Mouse (Mus musculus): Measurements from ENCODE around the gene Hif3a.

Hif3a gene

GRCm38 (mm10) chr7:17024814-17025504, 37.3 kb downstream of the Hif3a start:
- DNase-seq (ENCODE audit: low read depth, low spot score), result no peak

GRCm38 (mm10) chr7:17024141-17024540, 38.1 kb downstream of the Hif3a start:
- no peak for DNase-seq (ENCODE audit: low read depth, low spot score)

GRCm38 (mm10) chr7:17023701-17024100, 38.5 kb downstream of the Hif3a start:
- no peak for DNase-seq (ENCODE audit: low read depth, low spot score)

- no peak for DNase-seq (ENCODE audit: low read depth, low spot score)
Measured at GRCm38 (mm10) chr7:17022176-17022575, 40.1 kb downstream of the Hif3a start.

- DNase-seq (ENCODE audit: low read depth, low spot score), result no peak
Measured at GRCm38 (mm10) chr7:17019426-17020166, 42.6 kb downstream of the Hif3a start.

- DNase-seq (ENCODE audit: low read depth, low spot score), result no peak
Measured at GRCm38 (mm10) chr7:17017921-17018320, 44.3 kb downstream of the Hif3a start.

GRCm38 (mm10) chr7:17017036-17017435, 45.2 kb downstream of the Hif3a start:
- DNase-seq (ENCODE audit: low read depth, low spot score), result peak; percentile 98

- no peak for DNase-seq (ENCODE audit: low read depth, low spot score)
Measured at GRCm38 (mm10) chr7:17015381-17015780, 46.8 kb downstream of the Hif3a start.

GRCm38 (mm10) chr7:17011909-17012590, 50.2 kb downstream of the Hif3a start:
- DNase-seq (ENCODE audit: low read depth, low spot score), result no peak

GRCm38 (mm10) chr7:17010010-17010347, 52.2 kb downstream of the Hif3a start:
- no peak for DNase-seq (ENCODE audit: low read depth, low spot score)

- no peak for DNase-seq (ENCODE audit: low read depth, low spot score)
Measured at GRCm38 (mm10) chr7:17009326-17010009, 52.8 kb downstream of the Hif3a start.

- DNase-seq (ENCODE audit: low read depth, low spot score), result no peak
Measured at GRCm38 (mm10) chr7:17007300-17007699, 54.9 kb downstream of the Hif3a start.

- no peak for DNase-seq (ENCODE audit: low read depth, low spot score)
Measured at GRCm38 (mm10) chr7:17004716-17005115, 57.5 kb downstream of the Hif3a start.

GRCm38 (mm10) chr7:17003230-17003960, 58.8 kb downstream of the Hif3a start:
- DNase-seq (ENCODE audit: low read depth, low spot score), result no peak

GRCm38 (mm10) chr7:17002375-17003195, 59.6 kb downstream of the Hif3a start:
- DNase-seq (ENCODE audit: low read depth, low spot score), result peak; percentile 72

- peak; percentile 62 for DNase-seq (ENCODE audit: low read depth, low spot score)
Measured at GRCm38 (mm10) chr7:16999650-17000049, 62.6 kb downstream of the Hif3a start.

GRCm38 (mm10) chr7:16999233-16999632, 63.0 kb downstream of the Hif3a start:
- DNase-seq (ENCODE audit: low read depth, low spot score), result no peak

- DNase-seq (ENCODE audit: low read depth, low spot score), result no peak
Measured at GRCm38 (mm10) chr7:16995345-16995744, 66.9 kb downstream of the Hif3a start.

GRCm38 (mm10) chr7:16994400-16994799, 67.8 kb downstream of the Hif3a start:
- no peak for DNase-seq (ENCODE audit: low read depth, low spot score)

GRCm38 (mm10) chr7:16993651-16994399, 68.4 kb downstream of the Hif3a start:
- peak; percentile 81 for DNase-seq (ENCODE audit: low read depth, low spot score)
